Mouse (Mus musculus): Measurements from ENCODE around the gene Gtf3c1. TPM values are rescaled to one million over a fixed set of nuclear protein-coding genes. Genes with fewer than 3 reads are reported as not detected.
A peak's percentile ranks its signal among the peaks of the same experiment; 100 is the strongest.

Gene Gtf3c1
- polyA plus RNA-seq, 1 experiment, result 47.9 TPM

- under 1% methylated on average over 15 of the region's 15 CpGs for WGBS
- TF ChIP-seq POLR2A (IDR thresholded peaks at IDR 0.05; ENCODE audit: low read depth, low read length) (no peak), CTCF (conservative IDR thresholded peaks at IDR 0.05; ENCODE audit: insufficient read depth, insufficient read length, low read depth, low read length) (no peak)
- Histone ChIP-seq H3K27ac (ENCODE audit: insufficient read depth, low read depth, low read length) (no peak overlapping the region), H3K27me3 (replicated peaks; ENCODE audit: control insufficient read depth, insufficient read depth, low read length) (no peaks in the 10 kb centered on the region), H3K36me3 (ENCODE audit: control insufficient read depth, insufficient read depth, low read length) (no peaks in the 10 kb centered on the region; the same call in 1 of the 2 replicates), H3K4me3 (ENCODE audit: insufficient read depth, low read depth, low read length) (peak overlapping the region; percentile 68), H3K4me1 (ENCODE audit: control insufficient read depth, insufficient read depth, low read length) (peaks cover 22% of the 10 kb centered on the region)
- DNase-seq, result peak; percentile 8
Observed at GRCm38 (mm10) chr7:125708100-125708499, 520 bp upstream of the Gtf3c1 start.

DNA sequence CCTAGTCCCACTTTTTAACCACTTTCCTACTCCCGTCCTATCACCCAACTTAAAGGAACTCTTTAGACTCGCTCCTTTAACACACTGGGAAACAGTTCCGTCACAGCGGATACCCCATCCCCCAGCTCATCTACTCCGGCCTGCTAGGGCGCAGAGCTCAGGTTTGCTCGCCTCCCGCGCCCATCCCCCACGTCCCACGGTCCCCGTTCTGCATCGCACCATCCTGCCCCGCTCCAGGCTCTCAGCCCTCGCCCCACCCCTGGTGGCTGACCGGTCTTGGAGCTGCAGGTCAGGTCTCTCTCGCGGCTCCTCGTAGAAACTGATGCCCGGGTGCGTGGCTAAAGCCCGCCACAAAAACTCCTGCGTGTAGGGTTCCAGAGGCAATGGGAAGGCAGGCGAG, 394 bp downstream of the Gtf3c1 start:
- Histone ChIP-seq H3K4me3 (ENCODE audit: insufficient read depth, low read depth, low read length) (peak overlapping the region; percentile 96), H3K36me3 (ENCODE audit: control insufficient read depth, insufficient read depth, low read length) (no peaks in the 10 kb centered on the region; the same call in 1 of the 2 replicates), H3K27ac (ENCODE audit: insufficient read depth, low read depth, low read length) (peak overlapping the region; percentile 95), H3K27me3 (replicated peaks; ENCODE audit: control insufficient read depth, insufficient read depth, low read length) (no peaks in the 10 kb centered on the region), H3K4me1 (ENCODE audit: control insufficient read depth, insufficient read depth, low read length) (peaks cover 22% of the 10 kb centered on the region)
- peak; percentile 78 for DNase-seq
- WGBS, result under 1% methylated on average over 24 of the region's 24 CpGs
- TF ChIP-seq CTCF (conservative IDR thresholded peaks at IDR 0.05; ENCODE audit: insufficient read depth, insufficient read length, low read depth, low read length), result no peak
- TF ChIP-seq POLR2A (IDR thresholded peaks at IDR 0.05; ENCODE audit: low read depth, low read length), result no peak

DNA sequence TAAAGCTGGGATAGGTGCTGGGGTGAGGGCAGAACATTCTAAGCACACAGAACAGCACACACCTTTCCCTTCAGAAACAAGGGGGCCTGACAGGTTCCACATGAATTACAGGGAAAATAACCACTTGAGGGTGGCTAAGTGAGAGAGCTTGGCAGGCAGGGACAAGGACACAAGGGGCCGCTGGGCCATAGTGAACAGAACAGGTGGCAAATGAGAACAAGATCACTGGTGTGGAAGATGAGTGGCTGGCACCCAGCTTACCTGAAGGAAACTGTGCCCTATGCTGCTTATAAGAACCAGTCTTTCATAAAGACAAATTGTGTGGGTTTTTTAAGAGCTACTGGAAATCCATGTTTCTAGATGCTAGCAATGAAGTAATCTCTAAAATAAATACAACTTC, 4.8 kb downstream of the Gtf3c1 start:
- Histone ChIP-seq H3K36me3 (ENCODE audit: control insufficient read depth, insufficient read depth, low read length) (peaks cover 24% of the 10 kb centered on the region), H3K4me1 (ENCODE audit: control insufficient read depth, insufficient read depth, low read length) (peaks cover 15% of the 10 kb centered on the region), H3K4me3 (ENCODE audit: insufficient read depth, low read depth, low read length) (no peak overlapping the region), H3K27ac (ENCODE audit: insufficient read depth, low read depth, low read length) (no peak overlapping the region), H3K27me3 (replicated peaks; ENCODE audit: control insufficient read depth, insufficient read depth, low read length) (no peaks in the 10 kb centered on the region)
- WGBS, result 84% methylated on average over 1 of the region's 1 CpGs
- no peak for TF ChIP-seq CTCF (conservative IDR thresholded peaks at IDR 0.05; ENCODE audit: insufficient read depth, insufficient read length, low read depth, low read length)
- TF ChIP-seq POLR2A (IDR thresholded peaks at IDR 0.05; ENCODE audit: low read depth, low read length), result no peak
- no peak for DNase-seq

- Histone ChIP-seq H3K4me3 (ENCODE audit: insufficient read depth, low read depth, low read length) (no peak overlapping the region), H3K36me3 (ENCODE audit: control insufficient read depth, insufficient read depth, low read length) (peaks cover 32% of the 10 kb centered on the region), H3K27me3 (replicated peaks; ENCODE audit: control insufficient read depth, insufficient read depth, low read length) (no peaks in the 10 kb centered on the region), H3K4me1 (ENCODE audit: control insufficient read depth, insufficient read depth, low read length) (no peaks in the 10 kb centered on the region), H3K27ac (ENCODE audit: insufficient read depth, low read depth, low read length) (no peak overlapping the region)
- TF ChIP-seq CTCF (conservative IDR thresholded peaks at IDR 0.05; ENCODE audit: insufficient read depth, insufficient read length, low read depth, low read length), result no peak
- TF ChIP-seq POLR2A (IDR thresholded peaks at IDR 0.05; ENCODE audit: low read depth, low read length), result no peak
- WGBS, result 76% methylated on average over 5 of the region's 5 CpGs
- no peak for DNase-seq
Observed at GRCm38 (mm10) chr7:125694056-125694455, 13.5 kb downstream of the Gtf3c1 start.

DNA sequence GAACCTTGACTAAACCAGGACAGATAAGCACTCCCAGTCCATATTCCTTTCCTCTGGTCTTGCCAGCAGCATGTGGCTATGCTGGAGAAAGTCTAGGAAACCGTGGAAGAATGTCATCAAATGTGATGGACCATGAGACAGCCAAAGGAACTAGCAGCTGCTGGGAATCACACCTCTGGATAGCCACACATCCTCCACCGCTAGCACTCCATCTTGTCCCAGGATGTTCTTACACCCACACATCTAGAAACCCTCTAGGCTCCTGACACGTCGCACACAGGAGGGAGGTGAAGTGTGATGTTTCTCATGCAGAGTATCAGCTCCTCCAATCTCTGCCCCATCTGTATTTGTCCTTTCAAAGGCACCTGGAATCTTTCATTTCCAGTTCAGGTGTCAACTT, 17.1 kb downstream of the Gtf3c1 start:
- Histone ChIP-seq H3K4me1 (ENCODE audit: control insufficient read depth, insufficient read depth, low read length) (no peaks in the 10 kb centered on the region), H3K27me3 (replicated peaks; ENCODE audit: control insufficient read depth, insufficient read depth, low read length) (no peaks in the 10 kb centered on the region), H3K27ac (ENCODE audit: insufficient read depth, low read depth, low read length) (no peak overlapping the region), H3K4me3 (ENCODE audit: insufficient read depth, low read depth, low read length) (no peak overlapping the region), H3K36me3 (ENCODE audit: control insufficient read depth, insufficient read depth, low read length) (peaks cover 19% of the 10 kb centered on the region)
- TF ChIP-seq POLR2A (IDR thresholded peaks at IDR 0.05; ENCODE audit: low read depth, low read length) (no peak), CTCF (conservative IDR thresholded peaks at IDR 0.05; ENCODE audit: insufficient read depth, insufficient read length, low read depth, low read length) (no peak)
- 62% methylated on average over 4 of the region's 4 CpGs for WGBS
- DNase-seq, result no peak

GRCm38 (mm10) chr7:125679936-125680335, 27.6 kb downstream of the Gtf3c1 start:
- no peaks in the 10 kb centered on the region for H3K27me3 ChIP-seq (replicated peaks; ENCODE audit: control insufficient read depth, insufficient read depth, low read length)
- TF ChIP-seq CTCF (conservative IDR thresholded peaks at IDR 0.05; ENCODE audit: insufficient read depth, insufficient read length, low read depth, low read length) (no peak), POLR2A (IDR thresholded peaks at IDR 0.05; ENCODE audit: low read depth, low read length) (no peak)
- no peaks in the 10 kb centered on the region for H3K4me1 ChIP-seq (ENCODE audit: control insufficient read depth, insufficient read depth, low read length)
- no peak overlapping the region for H3K27ac ChIP-seq (ENCODE audit: insufficient read depth, low read depth, low read length)
- no peak for DNase-seq
- H3K4me3 ChIP-seq (ENCODE audit: insufficient read depth, low read depth, low read length), result no peak overlapping the region
- WGBS, result 63% methylated on average over 9 of the region's 9 CpGs
- H3K36me3 ChIP-seq (ENCODE audit: control insufficient read depth, insufficient read depth, low read length), result peaks cover 9% of the 10 kb centered on the region; the same call in 1 of the 2 replicates

DNA sequence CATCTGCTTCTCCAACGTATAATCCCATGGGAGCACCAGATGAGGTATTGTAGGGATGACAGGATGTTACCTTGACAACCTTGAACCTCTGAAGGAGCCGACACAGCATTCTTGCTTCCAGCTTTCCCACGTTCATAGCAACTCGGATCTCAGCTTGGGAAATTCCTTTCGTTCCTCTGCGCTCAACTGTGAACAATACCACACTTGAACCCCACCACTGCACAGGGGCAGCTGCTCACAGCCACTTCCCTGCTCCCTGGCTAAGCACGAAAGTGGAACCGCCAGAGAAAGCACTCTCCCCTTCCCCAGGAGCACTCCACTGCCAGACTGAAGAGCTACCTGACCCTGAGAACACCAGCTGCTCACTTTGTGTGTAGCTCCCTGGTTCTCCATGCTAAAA, 28.8 kb downstream of the Gtf3c1 start:
- no peak overlapping the region for H3K4me3 ChIP-seq (ENCODE audit: insufficient read depth, low read depth, low read length)
- peak; percentile 56 for DNase-seq
- TF ChIP-seq CTCF (conservative IDR thresholded peaks at IDR 0.05; ENCODE audit: insufficient read depth, insufficient read length, low read depth, low read length) (no peak), POLR2A (IDR thresholded peaks at IDR 0.05; ENCODE audit: low read depth, low read length) (no peak)
- WGBS, result 36% methylated on average over 8 of the region's 8 CpGs
- H3K36me3 ChIP-seq (ENCODE audit: control insufficient read depth, insufficient read depth, low read length), result peaks cover 11% of the 10 kb centered on the region; the same call in 1 of the 2 replicates
- no peaks in the 10 kb centered on the region for H3K4me1 ChIP-seq (ENCODE audit: control insufficient read depth, insufficient read depth, low read length)
- H3K27ac ChIP-seq (ENCODE audit: insufficient read depth, low read depth, low read length), result peak overlapping the region; percentile 61
- no peaks in the 10 kb centered on the region for H3K27me3 ChIP-seq (replicated peaks; ENCODE audit: control insufficient read depth, insufficient read depth, low read length)
